Mouse (Mus musculus): ENCODE data around the gene Slc39a1.

The Slc39a1 gene

GRCm38 (mm10) chr3:90247960-90248745 lies at the start of gene Slc39a1:
TSS of gene Slc39a1 (plus strand) at chr3:90248172.
- DNase-seq (ENCODE audit: low spot score), result peak; percentile 96

- no peak for DNase-seq (ENCODE audit: low spot score)
These were observed 45.1 kb upstream of the Slc39a1 start for GRCm38 (mm10) chr3:90202884-90203283.

GRCm38 (mm10) chr3:90203619-90204018 lies 44.4 kb upstream of the Slc39a1 start:
- DNase-seq (ENCODE audit: low spot score), result no peak

GRCm38 (mm10) chr3:90204582-90204981 lies 43.4 kb upstream of the Slc39a1 start:
- DNase-seq (ENCODE audit: low spot score), result no peak

- DNase-seq (ENCODE audit: low spot score), result peak; percentile 38
These were observed 39.3 kb upstream of the Slc39a1 start for GRCm38 (mm10) chr3:90208662-90209061.

GRCm38 (mm10) chr3:90209908-90210566 lies 37.9 kb upstream of the Slc39a1 start:
- no peak for DNase-seq (ENCODE audit: low spot score)

GRCm38 (mm10) chr3:90211475-90212398 lies 36.2 kb upstream of the Slc39a1 start:
- DNase-seq (ENCODE audit: low spot score), result no peak

- no peak for DNase-seq (ENCODE audit: low spot score)
These were observed 35.2 kb upstream of the Slc39a1 start for GRCm38 (mm10) chr3:90212723-90213122.

- peak; percentile 96 for DNase-seq (ENCODE audit: low spot score)
These were observed 34.5 kb upstream of the Slc39a1 start, which contains the start of the genes Rps27 and Rab13 for GRCm38 (mm10) chr3:90213377-90213866. TSS of gene Rps27 (minus strand) at chr3:90213651. TSS of gene Rab13 (plus strand) at chr3:90213695.

GRCm38 (mm10) chr3:90213956-90214684 lies 33.9 kb upstream of the Slc39a1 start:
- peak; percentile 18 for DNase-seq (ENCODE audit: low spot score)

- DNase-seq (ENCODE audit: low spot score), result peak; percentile 24
These were observed 32.1 kb upstream of the Slc39a1 start for GRCm38 (mm10) chr3:90215825-90216380.

GRCm38 (mm10) chr3:90220088-90220487 lies 27.9 kb upstream of the Slc39a1 start:
- DNase-seq (ENCODE audit: low spot score), result peak; percentile 61

GRCm38 (mm10) chr3:90220531-90220951 lies 27.4 kb upstream of the Slc39a1 start:
- DNase-seq (ENCODE audit: low spot score), result peak; percentile 88

- DNase-seq (ENCODE audit: low spot score), result no peak
These were observed 26.8 kb upstream of the Slc39a1 start for GRCm38 (mm10) chr3:90221123-90221522.

- no peak for DNase-seq (ENCODE audit: low spot score)
These were observed 25.5 kb upstream of the Slc39a1 start for GRCm38 (mm10) chr3:90222455-90222854.

- no peak for DNase-seq (ENCODE audit: low spot score)
These were observed 25.0 kb upstream of the Slc39a1 start for GRCm38 (mm10) chr3:90222941-90223340.

GRCm38 (mm10) chr3:90224331-90224730 lies 23.6 kb upstream of the Slc39a1 start:
- DNase-seq (ENCODE audit: low spot score), result no peak

GRCm38 (mm10) chr3:90231075-90231474 lies 16.9 kb upstream of the Slc39a1 start:
- no peak for DNase-seq (ENCODE audit: low spot score)

GRCm38 (mm10) chr3:90231507-90232333 lies 16.3 kb upstream of the Slc39a1 start, which contains the start of gene Jtb:
TSS of gene Jtb (plus strand) at chr3:90231597.
- DNase-seq (ENCODE audit: low spot score), result peak; percentile 96

GRCm38 (mm10) chr3:90241251-90241650 lies 6.7 kb upstream of the Slc39a1 start:
- DNase-seq (ENCODE audit: low spot score), result no peak
